Mouse (Mus musculus) ovary, postnatal 36 days (tissue): ENCODE results near the gene Dab1.

Experiments used
- DNase-seq: peaks from one replicate; pipeline ENCODE4 v3.0.0; 2022; ENCODE audit warnings: low spot score, mixed read lengths

Dab1 gene

DNA sequence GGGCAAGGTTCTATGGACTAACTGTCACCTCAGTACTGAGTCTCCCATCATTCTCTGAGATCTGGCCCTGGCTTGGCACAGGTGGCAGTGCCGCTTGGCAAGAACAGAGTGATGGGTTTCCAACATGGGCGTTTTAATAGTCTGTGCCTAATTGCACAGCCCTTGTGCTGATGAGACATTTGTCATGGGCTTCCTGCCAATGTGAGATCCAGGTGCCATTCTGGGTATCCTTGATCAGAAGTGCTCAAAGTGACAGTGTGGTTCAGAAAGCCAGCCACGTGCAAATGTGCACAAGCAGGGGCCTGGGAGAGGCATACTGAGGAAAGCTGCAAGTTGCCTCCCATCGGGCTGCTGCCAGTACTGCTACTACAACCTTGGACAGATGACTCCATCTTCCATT is 203.5 kb downstream of the Dab1 start:
- DNase-seq = no peak

DNA sequence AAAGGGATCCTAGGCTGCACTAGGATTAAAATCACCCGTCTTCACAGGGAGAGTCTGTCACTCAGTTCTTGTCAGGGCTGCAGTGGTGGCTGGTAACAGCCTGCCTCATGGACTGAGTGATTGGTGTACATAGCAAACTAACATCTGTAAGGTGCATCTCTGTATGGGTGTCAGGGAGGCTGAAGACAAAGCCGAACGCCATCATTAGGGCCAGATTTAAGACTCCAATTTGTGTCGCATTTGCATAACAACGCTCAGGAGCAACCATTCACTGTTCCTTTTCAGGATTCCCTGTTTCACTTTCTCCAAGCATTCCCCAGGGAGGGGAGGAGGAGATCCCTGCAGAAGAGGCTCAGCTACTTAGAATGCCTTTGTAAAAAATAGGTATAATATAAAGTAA is 219.2 kb downstream of the Dab1 start:
- DNase-seq = no peak

DNA sequence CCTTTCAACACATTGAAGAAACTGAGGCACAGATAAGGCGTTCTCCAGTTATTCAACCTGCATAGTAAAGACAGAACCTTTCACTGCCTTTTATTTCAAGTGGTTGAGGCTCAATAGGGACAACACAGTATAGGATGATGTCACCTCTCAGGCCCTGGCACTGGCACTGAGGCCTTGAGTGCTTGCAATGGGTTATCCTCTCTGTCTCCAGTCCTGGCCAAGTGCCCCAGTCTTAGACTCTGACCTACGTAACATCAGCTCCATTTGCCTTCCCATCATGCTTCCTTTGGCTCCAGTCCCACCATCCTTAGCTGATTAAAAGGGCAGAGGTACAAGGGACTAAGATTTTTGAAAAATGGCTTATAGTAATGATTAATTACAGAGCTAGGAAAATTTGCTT is 220.4 kb downstream of the Dab1 start:
- no peak for DNase-seq

DNA sequence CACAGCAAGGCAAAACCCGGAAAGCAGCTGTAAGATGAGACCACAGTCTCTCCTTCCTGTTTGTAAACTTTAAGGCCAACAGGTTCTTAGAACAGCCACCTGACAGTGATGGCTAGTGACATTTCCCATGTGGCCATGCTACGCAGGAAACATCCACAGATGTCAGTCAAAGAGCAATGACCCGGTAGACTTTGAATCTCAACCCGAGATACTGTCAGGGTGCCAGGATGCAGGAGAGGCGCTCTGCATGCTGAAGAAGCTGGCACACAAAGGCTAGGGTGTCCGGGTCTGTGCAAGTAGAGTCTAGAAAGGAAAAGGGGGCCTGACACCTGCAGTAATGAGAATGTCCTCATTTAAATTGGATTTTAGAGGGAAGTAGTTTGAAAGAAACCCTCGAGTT is 222.0 kb downstream of the Dab1 start:
- DNase-seq = no peak

DNA sequence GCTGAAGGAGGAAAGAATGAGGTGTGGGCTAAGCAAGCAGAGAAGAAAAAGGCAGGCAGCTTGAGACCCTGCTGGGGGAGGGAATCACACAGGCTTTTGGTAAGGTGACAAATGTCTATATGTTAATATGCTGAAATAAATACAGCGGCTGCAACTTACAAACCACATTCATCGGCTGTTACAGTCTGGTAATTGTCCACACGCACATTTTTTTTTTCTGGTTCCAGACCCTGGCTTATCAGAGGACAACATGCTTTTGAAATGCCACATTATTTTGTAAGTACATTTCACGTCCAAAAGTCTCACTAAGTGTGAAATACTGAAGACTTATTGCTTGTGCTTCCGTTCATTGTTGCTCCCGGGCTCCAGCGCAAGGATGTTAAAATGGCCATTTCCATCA is 225.5 kb downstream of the Dab1 start:
- DNase-seq = no peak

DNA sequence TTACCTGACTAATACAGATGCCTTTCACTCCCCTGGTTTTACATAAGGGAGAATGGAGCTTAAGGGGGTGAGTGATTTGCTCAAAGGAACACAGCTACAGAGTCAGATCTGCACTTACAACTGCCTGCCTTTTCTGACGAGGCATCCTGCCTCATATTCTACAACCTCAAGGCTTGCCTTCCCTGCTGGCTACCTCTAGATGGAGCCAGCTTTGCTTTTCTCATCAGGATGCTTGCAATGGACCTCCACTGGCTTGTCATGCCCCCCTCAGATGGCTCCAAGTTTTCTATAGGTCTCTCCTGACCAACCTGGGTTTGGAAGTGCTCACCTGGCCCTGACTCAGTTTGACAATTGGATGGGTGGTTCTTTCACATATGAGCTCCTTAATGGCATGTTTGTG is 238.0 kb downstream of the Dab1 start:
- no peak for DNase-seq

DNA sequence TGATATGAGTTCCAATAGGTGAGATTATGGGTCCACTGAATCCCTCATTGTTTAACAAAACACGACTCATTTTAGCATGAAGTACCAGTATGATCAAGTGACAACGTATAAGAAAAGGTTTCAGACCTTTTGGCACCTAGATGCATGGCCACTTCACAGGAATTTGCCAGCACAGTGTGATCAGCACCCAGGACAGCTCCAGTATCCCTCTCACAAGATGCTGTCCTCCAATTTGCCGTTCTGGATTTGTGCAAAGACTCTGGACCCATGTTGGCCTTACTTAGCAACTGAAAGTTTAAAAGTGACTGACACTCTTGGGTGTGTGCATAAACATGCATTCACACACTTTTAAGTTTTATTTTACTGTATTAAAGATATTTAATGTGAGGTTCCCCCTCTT is 256.4 kb downstream of the Dab1 start:
- no peak for DNase-seq

DNA sequence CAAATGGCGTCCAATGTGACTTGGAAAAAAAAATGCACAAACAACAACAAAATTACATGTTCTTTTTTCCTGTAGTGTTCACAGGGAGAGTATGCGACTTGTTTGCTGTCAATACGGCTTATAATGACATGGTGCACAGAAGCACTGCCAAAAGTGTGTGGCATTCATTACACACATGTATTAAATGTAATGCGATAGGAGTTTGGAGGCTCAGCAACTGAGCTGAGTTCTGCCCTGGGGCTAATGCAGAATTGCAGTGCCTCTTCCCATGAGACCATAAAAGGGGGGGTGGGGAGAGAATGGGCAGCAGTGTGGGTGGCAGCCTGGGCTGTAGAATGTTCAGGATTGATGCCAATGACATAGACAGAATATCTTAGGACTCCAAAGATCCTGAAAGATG is 259.7 kb downstream of the Dab1 start:
- DNase-seq = no peak

DNA sequence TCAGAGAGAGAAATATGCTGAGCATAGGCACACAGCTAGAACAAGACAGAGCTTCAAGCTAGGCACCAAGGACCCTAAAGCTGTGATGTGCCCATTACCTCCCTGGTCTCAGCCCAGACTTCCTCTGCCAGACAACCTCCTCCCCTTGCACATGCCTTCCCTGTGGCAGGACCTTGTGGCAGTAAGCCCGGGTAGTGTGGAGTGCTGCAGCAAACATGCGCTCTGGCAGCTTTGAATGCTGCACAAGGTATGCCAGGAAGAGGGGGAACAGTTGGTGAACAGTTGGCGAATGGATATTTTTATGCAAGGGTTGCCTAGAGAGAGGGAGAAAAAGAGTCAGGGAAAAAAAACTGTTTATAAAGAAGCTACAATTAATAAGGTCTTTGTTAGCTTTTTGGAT is 262.5 kb downstream of the Dab1 start:
- DNase-seq = no peak

DNA sequence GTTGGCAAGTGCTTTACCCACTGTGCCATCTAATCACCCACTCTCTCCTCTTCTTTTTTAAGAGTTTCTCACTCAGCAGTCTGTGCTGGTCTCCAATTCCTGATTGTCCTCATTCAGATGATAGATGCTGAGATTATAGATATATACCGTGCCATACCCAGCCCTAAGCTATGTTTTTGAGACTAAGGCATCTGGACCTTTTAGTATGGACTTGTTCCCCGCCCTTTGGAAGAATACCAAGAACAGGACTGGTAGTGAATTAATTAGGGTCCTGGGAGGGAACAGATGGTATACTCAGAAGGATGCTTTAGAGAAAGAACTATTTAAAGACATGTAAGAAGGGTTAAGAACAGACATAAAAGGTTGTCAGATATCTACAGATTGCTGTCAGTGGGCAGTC is 268.9 kb downstream of the Dab1 start:
- no peak for DNase-seq

DNA sequence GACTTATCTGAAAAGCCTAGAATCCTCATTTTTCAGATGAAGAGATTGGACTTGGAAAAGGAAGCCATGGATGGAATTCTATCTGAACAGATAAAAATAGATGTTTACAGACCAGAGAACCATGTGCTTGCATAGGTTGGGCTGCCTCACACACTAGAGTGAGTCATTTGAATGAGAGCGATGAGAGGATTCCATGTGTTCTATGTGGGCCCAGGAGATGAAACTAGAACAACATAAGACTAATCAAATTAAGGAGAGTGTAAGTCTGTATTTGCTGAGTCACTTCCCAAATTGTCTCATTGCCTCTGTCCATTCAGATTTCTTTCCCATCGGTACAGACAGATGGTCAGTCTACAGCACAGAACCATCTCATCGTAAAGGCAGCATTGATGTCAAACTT is 270.0 kb downstream of the Dab1 start:
- DNase-seq = no peak

DNA sequence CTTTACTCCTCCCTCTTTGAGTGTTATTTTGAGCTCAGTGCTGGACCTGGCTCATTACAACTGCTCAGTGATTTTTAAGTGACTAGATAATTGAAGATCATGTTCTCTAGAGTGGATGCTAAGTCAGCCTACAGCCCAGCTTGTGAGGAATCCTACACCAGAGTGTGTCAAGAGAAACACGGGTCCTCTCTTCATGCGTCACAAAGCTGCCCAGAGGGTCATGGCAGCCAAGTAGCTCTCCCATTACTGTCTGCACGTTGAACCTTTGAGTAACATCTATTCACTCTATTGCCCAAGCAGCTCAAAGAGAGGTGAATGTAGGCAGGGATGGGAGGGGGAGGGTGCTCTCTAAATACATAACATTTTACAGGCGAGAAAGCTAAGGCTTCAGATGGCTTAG is 277.6 kb downstream of the Dab1 start:
- no peak for DNase-seq

DNA sequence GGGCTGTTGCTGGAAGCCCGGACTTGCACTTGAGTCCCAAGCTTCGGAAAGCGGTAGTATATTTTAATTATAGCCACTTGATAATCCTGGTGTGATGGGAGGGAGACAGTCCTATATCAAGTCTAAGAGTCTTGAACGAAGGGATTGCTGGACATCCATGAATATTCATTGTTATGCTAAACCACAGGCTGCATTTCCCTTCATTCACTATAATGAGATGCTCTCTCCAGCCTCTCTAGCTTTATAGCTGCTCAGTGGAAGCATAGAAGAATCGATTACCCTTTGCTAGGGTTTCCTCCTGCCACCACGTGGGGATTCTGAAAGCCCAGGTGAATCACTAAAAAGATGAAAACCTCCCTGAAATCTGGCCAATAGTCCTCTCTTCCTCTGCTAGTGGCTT is 278.5 kb downstream of the Dab1 start:
- no peak for DNase-seq

DNA sequence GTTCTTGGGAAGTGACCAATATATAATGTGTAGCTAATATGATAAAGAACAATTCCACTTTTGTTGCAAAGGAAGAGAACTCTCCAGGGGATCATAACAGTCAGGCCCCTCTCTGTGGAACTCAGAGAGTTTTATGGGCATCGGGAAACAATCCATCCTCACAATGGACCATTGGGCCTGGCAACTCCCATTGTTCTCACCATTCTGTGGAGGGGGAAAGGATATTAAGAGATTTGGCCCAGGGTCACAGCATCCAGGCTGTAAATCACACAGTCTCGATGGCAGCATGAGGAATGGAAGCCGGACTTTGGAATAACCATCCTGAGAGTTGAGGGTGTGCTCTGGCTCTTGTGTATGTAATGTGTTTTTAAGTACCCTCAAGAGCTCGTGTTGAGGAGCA is 292.3 kb downstream of the Dab1 start:
- DNase-seq = no peak

DNA sequence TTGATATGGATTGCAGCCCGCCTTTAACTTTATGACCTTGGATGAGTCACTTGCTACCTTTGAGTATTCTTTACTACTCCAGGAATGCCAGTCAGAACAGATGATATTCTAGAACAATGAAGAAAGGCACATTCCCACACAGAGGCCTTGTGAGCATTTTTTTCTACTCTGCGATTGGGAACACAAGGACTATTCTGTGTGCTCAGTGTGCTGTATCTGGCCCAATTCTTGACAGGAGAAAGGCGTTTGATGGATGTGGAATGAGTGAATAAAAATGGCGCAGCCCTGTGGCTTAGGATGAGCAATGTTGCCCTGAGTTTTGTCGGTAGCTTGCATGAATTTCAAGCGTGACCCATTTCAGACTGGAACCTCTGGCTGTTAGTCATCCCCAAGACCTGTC is 292.9 kb downstream of the Dab1 start:
- DNase-seq = no peak

DNA sequence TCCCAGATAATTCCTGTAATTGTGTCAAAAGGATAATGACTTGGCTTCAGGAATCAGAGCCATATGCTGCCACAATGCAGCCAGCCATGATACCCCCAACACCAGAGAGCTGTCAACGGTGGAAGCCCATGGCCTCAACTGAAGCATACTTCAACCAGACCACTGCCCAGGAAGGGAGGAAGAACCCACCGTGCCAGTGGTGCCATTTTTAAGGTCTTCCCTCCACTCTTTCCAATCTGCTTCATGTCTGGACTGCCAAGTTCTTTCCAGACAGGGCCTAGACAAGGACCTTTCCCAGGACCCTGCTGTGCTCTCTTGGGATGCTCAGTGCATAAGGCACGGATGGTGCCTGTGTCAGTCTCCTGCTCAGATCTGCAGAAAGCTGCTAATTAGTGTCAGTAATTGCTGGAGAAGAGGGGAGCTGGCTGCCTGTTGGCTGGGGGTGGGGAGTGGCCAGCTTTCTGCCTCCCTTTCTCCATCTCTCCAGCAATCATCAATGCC is 303.3 kb downstream of the Dab1 start:
- DNase-seq = no peak

DNA sequence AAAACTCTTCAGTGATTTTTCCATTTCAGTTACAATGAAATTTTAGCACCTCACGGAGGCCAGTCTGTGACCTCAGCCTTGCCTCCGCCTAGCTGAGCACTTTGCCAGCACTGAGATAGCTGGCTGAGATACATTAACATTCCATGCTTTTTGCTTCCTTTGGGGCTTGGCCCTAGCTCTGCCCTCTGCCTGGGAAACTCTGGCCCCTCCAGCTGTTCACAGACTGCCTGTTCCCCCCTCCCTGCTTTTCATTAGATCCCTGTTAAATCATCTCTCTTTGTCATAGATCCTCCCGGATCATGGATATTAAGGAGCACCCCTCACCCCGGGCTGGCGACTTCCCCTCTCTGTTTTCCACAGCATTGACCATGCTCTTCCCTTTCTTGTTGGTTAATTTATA is 307.5 kb downstream of the Dab1 start:
- no peak for DNase-seq

DNA sequence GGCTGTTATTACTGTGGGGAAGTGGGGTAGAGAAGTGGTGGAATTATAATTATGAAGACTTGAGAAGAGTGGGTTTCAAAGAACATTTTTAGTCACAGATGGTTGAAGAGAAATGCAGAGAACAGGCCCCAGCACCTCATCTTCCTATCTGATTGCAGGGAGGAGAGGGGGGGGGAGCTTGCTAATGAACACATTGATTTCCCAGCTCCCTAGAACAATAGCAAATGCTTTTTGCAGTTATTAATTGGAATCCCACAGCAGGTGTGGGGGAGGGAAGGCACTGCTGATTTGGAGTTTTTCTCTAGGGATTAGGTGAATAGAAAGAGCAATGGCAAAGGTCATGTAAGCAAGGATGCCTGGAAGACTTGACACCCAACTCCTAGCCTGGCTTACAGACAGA is 310.5 kb downstream of the Dab1 start:
- DNase-seq = no peak

DNA sequence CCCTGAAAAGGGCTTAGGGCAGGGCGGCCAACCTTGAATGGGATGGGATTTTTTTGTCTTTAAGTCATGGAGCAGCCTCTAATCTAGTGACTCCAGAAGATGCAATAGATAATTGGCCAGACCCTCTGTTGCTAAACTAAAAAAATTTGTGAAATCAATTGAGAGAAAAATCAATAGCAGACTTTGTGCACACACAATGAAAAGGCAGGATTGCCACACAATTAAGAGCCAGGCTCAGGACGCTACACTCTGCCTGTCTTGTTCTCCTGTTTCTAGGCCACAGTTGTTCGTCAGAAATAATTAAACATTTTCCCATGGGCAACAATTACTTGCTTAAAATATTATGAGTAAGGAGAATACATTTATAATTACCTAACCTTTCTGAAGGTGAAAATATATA is 315.2 kb downstream of the Dab1 start:
- DNase-seq = no peak

DNA sequence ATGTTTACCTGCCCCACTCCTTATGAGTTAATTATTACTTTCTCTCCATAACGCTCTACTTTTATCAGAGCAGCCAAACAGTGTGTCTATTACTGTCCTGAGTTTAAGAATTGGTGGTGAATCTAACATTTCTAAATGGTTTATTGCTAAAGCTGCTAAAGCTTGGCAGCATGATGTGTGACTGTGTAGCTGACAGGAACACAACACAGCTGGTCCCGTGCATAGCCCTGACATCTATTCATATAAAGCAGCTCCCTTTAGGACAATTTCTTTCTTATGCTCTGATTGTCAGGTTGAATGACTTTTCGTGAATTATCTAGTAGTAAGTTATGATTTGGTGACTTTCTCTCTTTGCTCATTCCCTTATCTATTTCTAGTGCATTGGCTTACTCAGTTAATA is 329.1 kb downstream of the Dab1 start:
- no peak for DNase-seq

DNA sequence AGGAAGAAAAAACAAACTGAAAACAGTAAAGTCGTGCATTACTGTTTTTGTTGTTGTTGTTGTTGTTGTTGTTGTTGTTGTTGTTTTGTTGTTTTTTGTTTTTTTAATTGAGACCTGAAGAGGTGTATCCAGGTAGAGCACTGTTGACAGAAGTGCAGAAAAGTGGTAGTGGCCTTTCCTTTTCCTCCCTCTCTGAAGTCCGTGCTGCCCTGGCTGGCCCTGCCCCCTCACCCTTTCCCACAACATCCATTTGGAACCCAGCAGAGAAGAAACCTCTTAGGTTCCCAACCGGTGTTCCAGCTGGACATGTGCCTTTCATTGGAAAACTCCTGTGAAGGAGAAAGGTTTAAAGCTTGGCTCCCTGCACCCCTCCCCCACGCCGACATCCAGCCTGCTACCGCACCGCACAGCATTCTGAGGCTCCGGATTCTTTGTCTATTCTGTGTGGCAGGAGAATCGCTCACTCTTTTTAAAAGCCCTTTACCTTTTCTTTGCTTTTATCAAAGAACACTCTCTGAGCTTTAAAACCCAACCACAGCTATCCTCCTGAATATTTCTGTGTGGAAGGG is 334.6 kb downstream of the Dab1 start:
- DNase-seq = no peak

DNA sequence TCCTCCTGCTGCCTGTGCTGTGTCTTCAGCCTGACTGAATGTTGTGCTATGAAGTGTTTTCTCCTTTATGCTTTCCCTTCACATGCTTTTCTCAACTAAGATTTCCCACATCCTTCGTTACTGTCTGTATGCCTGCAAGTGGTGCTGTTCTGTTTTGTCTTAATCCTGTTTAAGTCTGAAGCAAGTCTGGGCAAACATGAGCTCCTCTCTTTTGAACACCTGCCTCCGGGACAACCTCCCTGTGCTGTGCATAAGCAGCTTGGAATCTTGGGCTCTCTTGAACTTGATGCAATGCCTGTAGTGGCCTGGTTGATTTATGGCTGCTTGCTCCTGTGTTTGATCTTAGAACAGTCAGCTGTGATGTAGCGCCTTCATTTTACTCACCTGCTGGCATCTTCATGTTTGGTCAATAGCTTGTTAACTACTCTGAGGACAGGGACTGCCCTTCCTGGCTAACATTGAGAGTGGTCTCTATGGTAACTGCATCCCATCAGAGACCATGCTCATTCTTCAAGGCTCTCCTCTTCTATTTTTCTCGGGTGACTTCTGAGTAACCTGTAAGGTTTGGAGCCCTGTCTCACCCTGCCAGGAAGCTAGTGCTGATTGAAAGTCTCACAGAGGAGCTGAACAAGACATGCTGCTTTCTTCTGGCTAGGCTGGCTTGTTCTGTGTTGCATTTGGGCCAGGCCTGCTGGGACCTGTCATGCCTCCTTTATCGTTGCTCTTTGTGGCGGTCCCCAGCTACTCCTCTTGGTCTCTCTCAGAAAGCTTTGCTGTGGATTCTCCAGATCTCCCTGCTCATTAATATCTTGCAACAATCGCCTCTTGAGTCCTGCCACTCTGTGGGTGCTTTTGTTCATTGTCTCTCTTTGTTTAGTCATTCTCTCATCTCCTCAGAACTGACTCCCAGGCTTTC is 342.2 kb downstream of the Dab1 start:
- no peak for DNase-seq

DNA sequence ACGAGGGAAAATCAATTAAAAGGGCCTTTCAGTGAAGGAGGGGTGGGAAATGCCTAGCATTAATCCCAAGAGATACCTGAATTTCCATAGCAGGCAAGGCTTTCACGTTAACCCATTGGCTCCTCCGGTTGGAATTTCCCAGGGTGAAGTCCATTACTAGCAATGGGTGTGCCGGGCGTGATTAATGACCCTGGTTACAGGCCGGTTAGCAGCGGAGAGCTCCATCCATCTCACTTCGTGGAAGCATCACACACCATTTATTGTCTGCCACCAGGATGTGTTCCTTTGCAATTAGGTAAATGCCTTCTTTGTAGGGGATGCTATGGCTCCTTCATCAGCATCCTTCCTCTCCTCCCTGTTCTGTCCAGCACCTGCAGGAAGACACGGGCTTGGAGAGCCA is 350.7 kb downstream of the Dab1 start:
- DNase-seq = no peak

DNA sequence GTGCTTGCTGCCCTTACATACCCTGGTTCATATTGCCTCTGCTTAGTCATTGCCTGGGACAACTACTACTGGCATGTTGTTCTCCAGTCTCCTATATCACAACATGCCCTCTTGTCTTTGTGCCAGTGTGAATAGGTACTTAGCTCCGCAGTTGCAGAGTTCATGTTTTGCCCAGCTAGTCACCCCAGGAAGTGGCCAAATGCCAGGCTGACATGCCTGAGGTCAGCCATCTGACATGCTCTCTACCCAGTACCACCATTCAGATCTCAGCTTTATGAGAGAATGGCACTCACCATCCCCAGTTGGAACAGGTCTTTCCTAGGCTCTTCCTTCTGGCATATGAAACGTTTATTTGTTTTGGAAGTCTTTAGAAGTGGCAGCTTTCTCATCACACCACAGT is 355.4 kb downstream of the Dab1 start:
- DNase-seq = no peak
